Mouse (Mus musculus) myocyte (in vitro differentiated cells): ENCODE data around the gene Ccn6. TPM values are rescaled to one million over a fixed set of nuclear protein-coding genes. Genes with fewer than 3 reads are reported as not detected.

ENCODE experiments used
- H3K27me3 ChIP-seq: one replicate; pipeline ENCODE4 v1.6.1; 2011; ENCODE audit not compliant: control insufficient read depth, insufficient read depth, insufficient read length
- H3K36me3 ChIP-seq: one replicate; pipeline ENCODE4 v1.6.1; 2011; ENCODE audit not compliant: control insufficient read depth, insufficient read depth
- H3K4me2 ChIP-seq: one replicate; pipeline ENCODE4 v1.6.1; 2011; ENCODE audit warnings: low read depth, control low read depth
- H3K4me3 ChIP-seq: one replicate; pipeline ENCODE4 v1.5.1; 2011; ENCODE audit warnings: mild to moderate bottlenecking, control low read depth, moderate library complexity
- H3K79me2 ChIP-seq: one replicate; pipeline ENCODE4 v1.6.1; 2011; ENCODE audit not compliant: control insufficient read depth, insufficient read depth
- H3ac ChIP-seq: one replicate; pipeline ENCODE4 v1.6.1; 2011; ENCODE audit not compliant: control insufficient read depth, insufficient read length
- CEBPB ChIP-seq: IDR thresholded peaks from 2 replicates; pipeline ENCODE4 v1.6.1; 2011; ENCODE audit warnings: mild to moderate bottlenecking, moderate library complexity; ENCODE audit not compliant: poor library complexity, insufficient read depth, severe bottlenecking
- E2F4 ChIP-seq: IDR thresholded peaks from one replicate; pipeline ENCODE4 v1.6.1; 2011; ENCODE audit warnings: mild to moderate bottlenecking, control low read depth, moderate library complexity; ENCODE audit not compliant: insufficient read depth
- MAX ChIP-seq: IDR thresholded peaks from one replicate; pipeline ENCODE4 v1.6.1; 2011; ENCODE audit warnings: low read depth, mild to moderate bottlenecking, control low read depth
- MYOD1 ChIP-seq, 3 experiments: IDR thresholded peaks; one replicate each; pipeline ENCODE4 v1.6.1; 2011; ENCODE audit warnings: control low read depth in 2 of 3, low read depth in 2 of 3, mild to moderate bottlenecking in 2 of 3, moderate library complexity in 1 of 3; ENCODE audit not compliant: insufficient read length in 2 of 3, control insufficient read depth in 1 of 3
- MYOG ChIP-seq, 3 experiments: IDR thresholded peaks; one replicate each; pipeline ENCODE4 v1.6.1; 2011; ENCODE audit warnings: control low read depth in 2 of 3, low read depth in 2 of 3, mild to moderate bottlenecking in 2 of 3; ENCODE audit not compliant: insufficient read length in 2 of 3, control insufficient read depth in 1 of 3, insufficient read depth in 1 of 3
- POLR2A ChIP-seq: IDR thresholded peaks from one replicate; pipeline ENCODE4 v1.6.1; 2011; ENCODE audit warnings: low read depth, mild to moderate bottlenecking, control low read depth, moderate library complexity; ENCODE audit not compliant: insufficient read length
- POLR2AphosphoS2 ChIP-seq: IDR thresholded peaks from one replicate; pipeline ENCODE4 v1.6.1; 2011; ENCODE audit warnings: low read depth, control low read depth; ENCODE audit not compliant: insufficient read length
- REST ChIP-seq: IDR thresholded peaks from one replicate; pipeline ENCODE4 v1.6.1; 2011; ENCODE audit warnings: mild to moderate bottlenecking, control low read depth, moderate library complexity; ENCODE audit not compliant: insufficient read depth, insufficient read length
- SRF ChIP-seq: IDR thresholded peaks from one replicate; pipeline ENCODE4 v1.6.1; 2011; ENCODE audit warnings: low read depth; ENCODE audit not compliant: control insufficient read depth, insufficient read length
- TCF12 ChIP-seq: IDR thresholded peaks from one replicate; pipeline ENCODE4 v1.6.1; 2011; ENCODE audit warnings: mild to moderate bottlenecking, control low read depth; ENCODE audit not compliant: poor library complexity, insufficient read depth, severe bottlenecking
- TCF3 ChIP-seq: IDR thresholded peaks from one replicate; pipeline ENCODE4 v1.6.1; 2011; ENCODE audit warnings: low read depth, control low read depth; ENCODE audit not compliant: insufficient read length
- USF1 ChIP-seq: IDR thresholded peaks from one replicate; pipeline ENCODE4 v1.6.1; 2011; ENCODE audit warnings: low read depth, mild to moderate bottlenecking, control low read depth, moderate library complexity
- polyA plus RNA-seq: library from polyadenylated mRNA; unstranded; fragments of >200 nt; fragmentation: generic; extraction: Trizol; gene quantifications from one replicate; pipeline ENCODE4 v1.2.1, GENCODE M21; 2012; ENCODE audit warnings: missing spikeins

Gene Ccn6
- polyA plus RNA-seq, 1 experiment: not detected

GRCm38 (mm10) chr10:39173077-39173476 lies 9.5 kb upstream of the Ccn6 start:
- no peaks in the 10 kb centered on the region for H3K27me3 ChIP-seq
- H3K4me2 ChIP-seq: no peak overlapping the region
- no peak overlapping the region for H3ac ChIP-seq
- H3K36me3 ChIP-seq: no peaks in the 10 kb centered on the region
- TF ChIP-seq USF1: peak; percentile 22
- TF ChIP-seq MAX: no peak
- no peaks in the 10 kb centered on the region for H3K79me2 ChIP-seq
- no peak overlapping the region for H3K4me3 ChIP-seq

GRCm38 (mm10) chr10:39172540-39172931 lies 8.9 kb upstream of the Ccn6 start:
- H3ac ChIP-seq: no peak overlapping the region
- H3K27me3 ChIP-seq: no peaks in the 10 kb centered on the region
- no peak for TF ChIP-seq TCF12
- TF ChIP-seq SRF: no peak
- no peak for TF ChIP-seq POLR2A
- no peak for TF ChIP-seq MYOG (IDR thresholded peaks at IDR 0.05; ENCODE audit: control insufficient read depth in 1 of 3, insufficient read depth in 1 of 3, insufficient read length in 2 of 3, low read depth in 2 of 3)
- no peak for TF ChIP-seq MYOD1 (IDR thresholded peaks at IDR 0.05; ENCODE audit: control insufficient read depth in 1 of 3, insufficient read length in 2 of 3, low read depth in 2 of 3)
- TF ChIP-seq E2F4: no peak
- TF ChIP-seq CEBPB: no peak
- no peak for TF ChIP-seq REST
- no peak for TF ChIP-seq TCF3
- TF ChIP-seq MAX: no peak
- no peak for TF ChIP-seq USF1
- no peak for TF ChIP-seq POLR2AphosphoS2
- H3K79me2 ChIP-seq: no peaks in the 10 kb centered on the region
- no peak overlapping the region for H3K4me3 ChIP-seq
- no peak overlapping the region for H3K4me2 ChIP-seq
- H3K36me3 ChIP-seq: no peaks in the 10 kb centered on the region

- no peak overlapping the region for H3ac ChIP-seq
- TF ChIP-seq SRF: no peak
- 0 out of 2 replicates have a peak, but pooled peaks have one; percentile 8 for TF ChIP-seq CEBPB
- TF ChIP-seq REST: no peak
- no peak for TF ChIP-seq POLR2A
- no peak for TF ChIP-seq TCF3
- TF ChIP-seq E2F4: no peak
- no peak for TF ChIP-seq TCF12
- no peak for TF ChIP-seq MYOG (IDR thresholded peaks at IDR 0.05; ENCODE audit: control insufficient read depth in 1 of 3, insufficient read depth in 1 of 3, insufficient read length in 2 of 3, low read depth in 2 of 3)
- peak; percentile 100 for TF ChIP-seq USF1
- no peak for TF ChIP-seq MYOD1 (IDR thresholded peaks at IDR 0.05; ENCODE audit: control insufficient read depth in 1 of 3, insufficient read length in 2 of 3, low read depth in 2 of 3)
- TF ChIP-seq MAX: no peak
- TF ChIP-seq POLR2AphosphoS2: no peak
- H3K4me3 ChIP-seq: peak overlapping the region; percentile 23
- H3K4me2 ChIP-seq: peak overlapping the region; percentile 94
- no peaks in the 10 kb centered on the region for H3K36me3 ChIP-seq
- no peaks in the 10 kb centered on the region for H3K79me2 ChIP-seq
- no peaks in the 10 kb centered on the region for H3K27me3 ChIP-seq
Measured at GRCm38 (mm10) chr10:39171603-39172539, 8.3 kb upstream of the Ccn6 start.

- peak overlapping the region; percentile 94 for H3K4me2 ChIP-seq
Measured at GRCm38 (mm10) chr10:39171134-39171533, 7.5 kb upstream of the Ccn6 start.

GRCm38 (mm10) chr10:39170706-39171105 lies 7.1 kb upstream of the Ccn6 start:
- H3K4me2 ChIP-seq: peak overlapping the region; percentile 94
- H3K27me3 ChIP-seq: no peaks in the 10 kb centered on the region
- TF ChIP-seq MAX: no peak
- no peak for TF ChIP-seq MYOD1 (IDR thresholded peaks at IDR 0.05; ENCODE audit: control insufficient read depth in 1 of 3, insufficient read length in 2 of 3, low read depth in 2 of 3)
- no peak for TF ChIP-seq TCF3
- no peak for TF ChIP-seq CEBPB
- TF ChIP-seq SRF: no peak
- TF ChIP-seq POLR2A: no peak
- TF ChIP-seq REST: no peak
- no peak for TF ChIP-seq MYOG (IDR thresholded peaks at IDR 0.05; ENCODE audit: control insufficient read depth in 1 of 3, insufficient read depth in 1 of 3, insufficient read length in 2 of 3, low read depth in 2 of 3)
- TF ChIP-seq POLR2AphosphoS2: no peak
- no peak for TF ChIP-seq E2F4
- TF ChIP-seq USF1: no peak
- no peak for TF ChIP-seq TCF12
- no peaks in the 10 kb centered on the region for H3K79me2 ChIP-seq
- H3ac ChIP-seq: no peak overlapping the region
- H3K36me3 ChIP-seq: no peaks in the 10 kb centered on the region
- H3K4me3 ChIP-seq: peak overlapping the region; percentile 23

More at GRCm38 (mm10) chr10:39171134-39171533, 7.5 kb upstream of the Ccn6 start:
- Histone ChIP-seq H3K36me3 (no peaks in the 10 kb centered on the region), H3ac (no peak overlapping the region), H3K79me2 (no peaks in the 10 kb centered on the region), H3K4me3 (peak overlapping the region; percentile 23), H3K27me3 (no peaks in the 10 kb centered on the region)
- TF ChIP-seq E2F4 (no peak), MAX (no peak), CEBPB (no peak), TCF3 (no peak), USF1 (no peak)
